Mouse (Mus musculus) telencephalon, adult 2 months (tissue): ENCODE data around the gene Zfp819.
"Not testable (repeated sequence)": the region's sequence is repeated elsewhere in the genome, so short reads cannot be mapped to it uniquely, and the experiment has no call there.

Source experiments
- DNase-seq: peaks from one replicate; pipeline ENCODE4 v3.0.0-alpha.2; 2011; ENCODE audit warnings: low read depth, low spot score

Gene Zfp819

GRCm38 (mm10) chr7:43643046-43643652 lies 36.2 kb downstream of the Zfp819 start:
- no peak for DNase-seq

- no peak for DNase-seq
These were observed 45.7 kb downstream of the Zfp819 start for GRCm38 (mm10) chr7:43652683-43653082.

GRCm38 (mm10) chr7:43654519-43654918 lies 47.5 kb downstream of the Zfp819 start:
- DNase-seq, result no peak

- no peak for DNase-seq
These were observed 49.3 kb downstream of the Zfp819 start for GRCm38 (mm10) chr7:43656232-43656631.

- no peak for DNase-seq
These were observed 53.0 kb downstream of the Zfp819 start, which contains the start of gene Siglece for GRCm38 (mm10) chr7:43660002-43660401. Gene Siglece, minus strand, starts transcription at chr7:43660161.

- no peak for DNase-seq
These were observed 55.8 kb downstream of the Zfp819 start for GRCm38 (mm10) chr7:43662804-43663203.

- DNase-seq, result not testable (repeated sequence)
These were observed 60.3 kb downstream of the Zfp819 start for GRCm38 (mm10) chr7:43667221-43667620.
